Comparison of ENCODE assay signal across 8 mouse cellular contexts in genomic region chr15:95598630-95599029, GRCm38 (mm10). TPM values are rescaled to one million over a fixed set of nuclear protein-coding genes. Genes with fewer than 3 reads are reported as not detected.
DNase-seq lines count a peak whose midpoint lies in the region; ATAC-seq lines count a peak whose summit lies in the region.
"Had no signal": no experiment of that assay in that cellular context is flagged by ENCODE, and none has a peak within 500 bp of the region (broad histone marks: within the 10 kb centered on the region; RNA-seq: fewer than 3 reads in every experiment).

No protein-coding gene starts in this region.

- no peaks in the 10 kb centered on the region for H3K27me3 ChIP-seq in kidney, embryonic 15.5 days

- peak; percentile 23 for DNase-seq in kidney, postnatal 10 days
- peak; percentile 8 for DNase-seq in A20 (ENCODE audit: low read depth, low spot score)
- DNase-seq in ES-CJ7 (ENCODE audit: low read depth, low spot score) = peak; percentile 36
- peak; percentile 35 to 57 for DNase-seq in layer of hippocampus, postnatal 10 days (ENCODE audit: low spot score in 2 of 2)
- DNase-seq in spleen, postnatal 14 days (ENCODE audit: low spot score in 2 of 2) = no peak
- no peak for DNase-seq in adipocyte (ENCODE audit: low spot score)

- H3K36me3 ChIP-seq in kidney, embryonic 15.5 days = no peaks in the 10 kb centered on the region

- no peak for ATAC-seq in kidney, embryonic 15.5 days (replicated peaks; ENCODE audit: low FRiP score)

- WGBS in kidney, embryonic 15.5 days = 60% methylated on average over 1 of the region's 1 CpGs

- H3K4me1 ChIP-seq in kidney, embryonic 15.5 days = no peaks in the 10 kb centered on the region

- H3K4me3 ChIP-seq in kidney, embryonic 15.5 days (replicated peaks) = no peak overlapping the region
- H3K4me3 ChIP-seq: erythroblast, embryonic 14.5 days had no signal

- no peak overlapping the region for H3K9ac ChIP-seq in kidney, embryonic 15.5 days

- H3K27ac ChIP-seq in kidney, embryonic 15.5 days = no peak overlapping the region

- no peak overlapping the region for H3K4me2 ChIP-seq in kidney, embryonic 15.5 days

- H3K9me3 ChIP-seq in kidney, embryonic 15.5 days (replicated peaks) = no peaks in the 10 kb centered on the region

RNA-seq across cellular contexts. Expression of gene Dbx2, which starts 57.1 kb away (rescaled TPM):
- polyA plus RNA-seq in kidney, embryonic 15.5 days (2015; fragmentation: Nextera tagmentation; extraction: Ambion mirVana) = 0.13 TPM in 2 replicates
- total RNA-seq in layer of hippocampus, postnatal 10 days (2021) = 10 to 100 TPM; 25.9 to 27.1 TPM
- polyA plus RNA-seq: erythroblast, embryonic 14.5 days had no signal

Comparison
In these comparisons a context has a peak if more than half of its experiments do, and no peak if none do; other contexts are left out.
1. DNase-seq: peak in kidney, postnatal 10 days (single experiment), A20 (single experiment), ES-CJ7 (single experiment) and layer of hippocampus, postnatal 10 days (2 of 2); none in spleen, postnatal 14 days (0 of 2) and adipocyte (single experiment).